Comparison of ENCODE assay signal across 17 mouse cellular contexts in the genomic region with DNA sequence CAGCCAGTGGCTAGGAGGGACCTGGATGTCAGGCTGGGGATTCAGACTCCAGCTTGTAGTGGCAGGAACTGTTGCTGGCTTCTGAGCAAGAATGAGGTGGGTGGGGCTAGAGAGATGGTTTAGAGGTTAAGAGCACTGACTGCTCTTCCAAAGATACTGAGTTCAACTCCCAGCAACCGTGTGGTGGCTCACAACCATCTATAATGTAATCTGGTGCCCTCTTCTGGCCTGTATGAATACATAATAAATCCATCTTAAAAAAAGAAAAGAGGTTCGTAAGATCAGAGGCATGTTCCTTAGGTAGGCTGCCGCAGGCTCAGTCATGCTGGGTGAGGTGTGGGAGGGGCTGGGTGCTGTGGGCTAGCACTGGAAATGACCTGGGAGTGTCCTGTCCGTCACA.
DNase-seq lines count a peak whose midpoint lies in the region; ATAC-seq and TF ChIP-seq lines count a peak whose summit lies in the region.
"Had no signal": no experiment of that assay in that cellular context is flagged by ENCODE, and none has a peak within 500 bp of the region (broad histone marks: within the 10 kb centered on the region; RNA-seq: fewer than 3 reads in every experiment).

No protein-coding gene starts in this region.

- peak; percentile 56 for TF ChIP-seq CTCF in lung, postnatal 0 days (IDR thresholded peaks at IDR 0.05)
- TF ChIP-seq CTCF in forebrain, postnatal 0 days (IDR thresholded peaks at IDR 0.05; ENCODE audit: low read depth) = peak; percentile 57

- TF ChIP-seq EP300 in lung, postnatal 0 days (IDR thresholded peaks at IDR 0.05) = no peak

- no peak overlapping the region for H3K9ac ChIP-seq in lung, postnatal 0 days (replicated peaks; ENCODE audit: low read depth)
- no peak overlapping the region for H3K9ac ChIP-seq in forebrain, postnatal 0 days
- H3K9ac ChIP-seq: liver, embryonic 13.5 days; stomach, embryonic 15.5 days had no signal

- peak; percentile 45 for DNase-seq in embryo, embryonic 10 days (ENCODE audit: low spot score)
- DNase-seq in embryo, embryonic 9.5 days (ENCODE audit: extremely low spot score) = no peak
- peak; percentile 50 for DNase-seq in lung, postnatal 0 days (ENCODE audit: low spot score)
- DNase-seq in lung, postnatal 36 days = no peak
- DNase-seq in brain, adult 2 months (ENCODE audit: low read depth, low spot score) = peak; percentile 51
- peak; percentile 49 for DNase-seq in forebrain, postnatal 0 days
- no peak for DNase-seq in Muller cell, postnatal 12 days (ENCODE audit: inconsistent ontology term)
- DNase-seq: B cell, adult 2 months; cerebellum, adult 9-11 months; gastrocnemius, postnatal 36 days; heart, postnatal 10 days; kidney, adult 2 months; liver, embryonic 13.5 days had no signal

- no peak overlapping the region for H3K4me2 ChIP-seq in lung, postnatal 0 days (replicated peaks; ENCODE audit: low read depth, low read length)
- no peak overlapping the region for H3K4me2 ChIP-seq in forebrain, postnatal 0 days (ENCODE audit: low read depth)
- H3K4me2 ChIP-seq: liver, embryonic 13.5 days; stomach, embryonic 15.5 days had no signal

- no peaks in the 10 kb centered on the region for H3K36me3 ChIP-seq in lung, postnatal 0 days (ENCODE audit: insufficient read depth, low read length)
- peaks cover 18% of the 10 kb centered on the region; the same call in 1 of the 2 replicates for H3K36me3 ChIP-seq in forebrain, postnatal 0 days (ENCODE audit: insufficient read depth)
- H3K36me3 ChIP-seq: liver, embryonic 13.5 days; stomach, embryonic 15.5 days had no signal

- H3K27ac ChIP-seq in lung, postnatal 0 days (ENCODE audit: low read length) = no peak overlapping the region
- no peak overlapping the region for H3K27ac ChIP-seq in forebrain, postnatal 0 days (ENCODE audit: low read depth, low read length)
- H3K27ac ChIP-seq: liver, embryonic 13.5 days; stomach, embryonic 15.5 days had no signal

- H3K9me3 ChIP-seq in lung, postnatal 0 days (ENCODE audit: low read length) = no peaks in the 10 kb centered on the region
- H3K9me3 ChIP-seq in forebrain, postnatal 0 days (ENCODE audit: low read length) = no peaks in the 10 kb centered on the region
- H3K9me3 ChIP-seq: liver, embryonic 13.5 days; megakaryocyte, embryonic 14.5 days; stomach, embryonic 15.5 days had no signal

- H3K27me3 ChIP-seq in lung, postnatal 0 days (replicated peaks; ENCODE audit: insufficient read depth, low read length) = no peaks in the 10 kb centered on the region
- H3K27me3 ChIP-seq in forebrain, postnatal 0 days (ENCODE audit: insufficient read depth, low read length) = no peaks in the 10 kb centered on the region
- H3K27me3 ChIP-seq: stomach, embryonic 15.5 days had no signal

- WGBS in lung, postnatal 0 days = 37% methylated on average over 4 of the region's 4 CpGs
- WGBS in forebrain, postnatal 0 days = 52% methylated on average over 4 of the region's 4 CpGs

- no peak overlapping the region for H3K4me3 ChIP-seq in lung, postnatal 0 days (ENCODE audit: low read depth, low read length)
- no peak overlapping the region for H3K4me3 ChIP-seq in forebrain, postnatal 0 days (ENCODE audit: low read depth, low read length)
- H3K4me3 ChIP-seq: erythroblast, embryonic 14.5 days; liver, embryonic 13.5 days; megakaryocyte, embryonic 14.5 days; stomach, embryonic 15.5 days had no signal

- peak; percentile 8; the same call in 1 of the 2 replicates for ATAC-seq in lung, postnatal 0 days
- ATAC-seq in forebrain, postnatal 0 days = 0 out of 2 replicates have a peak, but pooled peaks have one; percentile 8
- ATAC-seq in monocyte, adult 5-6 weeks (replicated peaks; ENCODE audit: insufficient number of reproducible peaks, low FRiP score, low TSS enrichment, poor library complexity, severe bottlenecking) = no peak

- H3K4me1 ChIP-seq in lung, postnatal 0 days (ENCODE audit: insufficient read depth, low read depth, low read length) = no peaks in the 10 kb centered on the region
- 0 out of 2 replicates have a peak, but pooled peaks cover 3% of the 10 kb centered on the region for H3K4me1 ChIP-seq in forebrain, postnatal 0 days (ENCODE audit: insufficient read depth)
- H3K4me1 ChIP-seq: liver, embryonic 13.5 days; stomach, embryonic 15.5 days had no signal

Comparison
In these comparisons a context has a peak if more than half of its experiments do, and no peak if none do; other contexts are left out.
1. DNase-seq: peak in embryo, embryonic 10 days (single experiment), lung, postnatal 0 days (single experiment), brain, adult 2 months (single experiment) and forebrain, postnatal 0 days (single experiment); none in embryo, embryonic 9.5 days (single experiment), lung, postnatal 36 days (single experiment) and Muller cell, postnatal 12 days (single experiment).